Mouse (Mus musculus): ENCODE data around the gene Mcoln2.

- no peak for TF ChIP-seq CTCF (IDR thresholded peaks at IDR 0.05; ENCODE audit: insufficient read depth, low read length)
- TF ChIP-seq POLR2A (IDR thresholded peaks at IDR 0.05; ENCODE audit: borderline replicate concordance, extremely low read depth, low read depth, low read length), result no peak
These were observed 4.4 kb downstream of the Mcoln2 start for GRCm38 (mm10) chr3:146153862-146154611.

All from lung, adult 2 months (tissue).